Mouse (Mus musculus) v-Abl transformed pro-B cells (cell line): ENCODE data around the gene Bcar3.

Experiments used
- in situ Hi-C, 2 experiments: fragments of 400-800 bp; cut with MboI; formaldehyde crosslinking; loops; one replicate each; pipeline ENCODE4 v1.15.1; 2025; ENCODE audit not compliant: unreplicated experiment in 2 of 2

The Bcar3 gene

GRCm38 (mm10) chr3:122466100-122466730 lies 172.3 kb downstream of the Bcar3 start:
- in situ Hi-C loops, result loop anchor here in 1 of 2 experiments (5.0 kb wide), 1 partner anchor 154 kb away; no protein-coding TSS in a partner anchor

GRCm38 (mm10) chr3:122467977-122468376 lies 174.0 kb downstream of the Bcar3 start:
- in situ Hi-C loops, result loop anchor here in 1 of 2 experiments (5.0 kb wide), 1 partner anchor 156 kb away; no protein-coding TSS in a partner anchor

- in situ Hi-C loops, result loop anchor here in 1 of 2 experiments (5.0 to 10.0 kb wide), 2 partner anchors 157 to 286 kb away; no protein-coding TSS in a partner anchor
Observed at GRCm38 (mm10) chr3:122470326-122471016, 176.5 kb downstream of the Bcar3 start.

- in situ Hi-C loops, result loop anchor here in 1 of 2 experiments (5.0 to 10.0 kb wide), 2 partner anchors 156 to 286 kb away; no protein-coding TSS in a partner anchor
Observed at GRCm38 (mm10) chr3:122471017-122471721, 177.2 kb downstream of the Bcar3 start.

- in situ Hi-C loops, result loop anchor here in 1 of 2 experiments (5.0 to 10.0 kb wide), 2 partner anchors 155 to 288 kb away; no protein-coding TSS in a partner anchor
Observed at GRCm38 (mm10) chr3:122472412-122472811, 178.5 kb downstream of the Bcar3 start.

GRCm38 (mm10) chr3:122473523-122474034 lies 179.6 kb downstream of the Bcar3 start:
- in situ Hi-C loops, result loop anchor here in 1 of 2 experiments (5.0 to 10.0 kb wide), 2 partner anchors 154 to 289 kb away; no protein-coding TSS in a partner anchor

GRCm38 (mm10) chr3:122474067-122474466 lies 180.1 kb downstream of the Bcar3 start:
- in situ Hi-C loops, result loop anchor here in 1 of 2 experiments (5.0 to 10.0 kb wide), 2 partner anchors 153 to 289 kb away; no protein-coding TSS in a partner anchor

- in situ Hi-C loops, result loop anchor here (5.0 to 25.0 kb wide), 4 partner anchors 153 to 587 kb away; partner anchors contain the start of genes 1810037I17Rik (in 1 of the 2) and Gm10959 (in 1 of the 2)
Observed at GRCm38 (mm10) chr3:122474796-122475195, 180.9 kb downstream of the Bcar3 start.

GRCm38 (mm10) chr3:122475735-122476134 lies 181.8 kb downstream of the Bcar3 start:
- in situ Hi-C loops, result loop anchor here (5.0 to 25.0 kb wide), 4 partner anchors 152 to 588 kb away; partner anchors contain the start of genes 1810037I17Rik (in 1 of the 2) and Gm10959 (in 1 of the 2)

GRCm38 (mm10) chr3:122476656-122477055 lies 182.7 kb downstream of the Bcar3 start:
- in situ Hi-C loops, result loop anchor here (5.0 to 25.0 kb wide), 4 partner anchors 151 to 589 kb away; partner anchors contain the start of genes 1810037I17Rik (in 1 of the 2) and Gm10959 (in 1 of the 2)

GRCm38 (mm10) chr3:122477541-122477940 lies 183.6 kb downstream of the Bcar3 start:
- in situ Hi-C loops, result loop anchor here (5.0 to 25.0 kb wide), 4 partner anchors 150 to 590 kb away; partner anchors contain the start of genes 1810037I17Rik (in 1 of the 2) and Gm10959 (in 1 of the 2)

GRCm38 (mm10) chr3:122478735-122479134 lies 184.8 kb downstream of the Bcar3 start:
- in situ Hi-C loops, result loop anchor here (5.0 to 25.0 kb wide), 4 partner anchors 149 to 591 kb away; partner anchors contain the start of genes 1810037I17Rik (in 1 of the 2) and Gm10959 (in 1 of the 2)

GRCm38 (mm10) chr3:122480065-122480675 lies 186.2 kb downstream of the Bcar3 start:
- in situ Hi-C loops, result loop anchor here (25.0 kb wide), 2 partner anchors 432 to 593 kb away; partner anchors contain the start of genes 1810037I17Rik (in 1 of the 2) and Gm10959 (in 1 of the 2)

- in situ Hi-C loops, result loop anchor here (25.0 kb wide), 2 partner anchors 431 to 594 kb away; partner anchors contain the start of genes 1810037I17Rik (in 1 of the 2) and Gm10959 (in 1 of the 2)
Observed at GRCm38 (mm10) chr3:122480986-122481385, 187.1 kb downstream of the Bcar3 start.

- in situ Hi-C loops, result loop anchor here (25.0 kb wide), 2 partner anchors 430 to 595 kb away; partner anchors contain the start of genes 1810037I17Rik (in 1 of the 2) and Gm10959 (in 1 of the 2)
Observed at GRCm38 (mm10) chr3:122481891-122482739, 188.2 kb downstream of the Bcar3 start.

- in situ Hi-C loops, result loop anchor here (25.0 kb wide), 2 partner anchors 429 to 596 kb away; partner anchors contain the start of genes 1810037I17Rik (in 1 of the 2) and Gm10959 (in 1 of the 2)
Observed at GRCm38 (mm10) chr3:122483066-122483782, 189.3 kb downstream of the Bcar3 start.

- in situ Hi-C loops, result loop anchor here (25.0 kb wide), 2 partner anchors 429 to 596 kb away; partner anchors contain the start of genes 1810037I17Rik (in 1 of the 2) and Gm10959 (in 1 of the 2)
Observed at GRCm38 (mm10) chr3:122483783-122484130, 189.8 kb downstream of the Bcar3 start.
